Mouse (Mus musculus) adrenal gland, postnatal 25 days (tissue): Measurements from ENCODE around the gene Entpd8. TPM values are rescaled to one million over a fixed set of nuclear protein-coding genes. Genes with fewer than 3 reads are reported as not detected.

Experiments used
- microRNA-seq, 2 experiments: library from miRNA; unstranded; fragments of <30 nt; microRNA quantifications; one replicate each; pipeline ENCODE4 v1.2.0; 2021
- total RNA-seq: library from RNA; stranded (reverse); gene quantifications from 2 replicates; pipeline ENCODE4 v1.2.3, GENCODE M21; 2021

The Entpd8 gene
- total RNA-seq, 1 experiment from 2014 or later = not detected

Small RNA genes lying within 50 kb of the gene (microRNA-seq; reads per million reads assigned to microRNA genes)
- gene Gm24328 (0 reads per million in 2 experiments), gene Mir7664 (0 to 0.36 reads per million in 2 experiments)

Other genes with a start within 250 kb of the Entpd8 start
- gene Ehmt1, start 160.7 kb upstream of the Entpd8 start, total RNA-seq = 66.2 and 70.1 TPM in 2 replicates
- gene Arrdc1, start 145.1 kb upstream of the Entpd8 start, total RNA-seq = 16.2 and 26.4 TPM in 2 replicates
- gene Zmynd19, start 130.5 kb upstream of the Entpd8 start, total RNA-seq = 21.3 and 26.6 TPM in 2 replicates
- 9.6 and 15.5 TPM in 2 replicates for gene Dph7, start 117.9 kb upstream of the Entpd8 start, total RNA-seq
- gene Mrpl41, start 105.2 kb upstream of the Entpd8 start, total RNA-seq = 87.6 and 101 TPM in 2 replicates
- gene Pnpla7, start 104.3 kb upstream of the Entpd8 start, total RNA-seq = 74.0 and 81.1 TPM in 2 replicates
- 49.8 and 51.3 TPM in 2 replicates for gene Nsmf, start 25.9 kb upstream of the Entpd8 start, total RNA-seq
- gene Noxa1, start 14.8 kb downstream of the Entpd8 start, total RNA-seq = not detected in 2 replicates
- gene Nrarp, start 100.5 kb downstream of the Entpd8 start, total RNA-seq = 2.2 and 4.0 TPM in 2 replicates
- gene Tor4a, start 116.6 kb downstream of the Entpd8 start, total RNA-seq = 28.1 and 33.9 TPM in 2 replicates
- 61.8 and 66.9 TPM in 2 replicates for gene Nelfb, start 131.2 kb downstream of the Entpd8 start, total RNA-seq
- gene Stpg3, start 134.3 kb downstream of the Entpd8 start, total RNA-seq = not detected in 2 replicates
- gene Fam166a, start 138.4 kb downstream of the Entpd8 start, total RNA-seq = 0.46 TPM in 1 of 2 replicates, not detected in the other
- gene Tubb4b, start 144.4 kb downstream of the Entpd8 start, total RNA-seq = 247 and 303 TPM in 2 replicates
- gene Slc34a3, start 154.1 kb downstream of the Entpd8 start, total RNA-seq = not detected in 2 replicates
- gene Rnf224, start 156.5 kb downstream of the Entpd8 start, total RNA-seq = not detected in 2 replicates
- gene Rnf208, start 162.0 kb downstream of the Entpd8 start, total RNA-seq = 7.4 and 7.9 TPM in 2 replicates
- gene Cysrt1, start 162.1 kb downstream of the Entpd8 start, total RNA-seq = not detected in 2 replicates
- gene AL732309.1, start 166.6 kb downstream of the Entpd8 start, total RNA-seq = 3.5 and 8.1 TPM in 2 replicates
- 32.3 and 48.8 TPM in 2 replicates for gene Tmem203, start 175.1 kb downstream of the Entpd8 start, total RNA-seq
- 10.0 and 10.7 TPM in 2 replicates for gene Tprn, start 182.3 kb downstream of the Entpd8 start, total RNA-seq
- 35.1 and 47.7 TPM in 2 replicates for gene Ssna1, start 192.1 kb downstream of the Entpd8 start, total RNA-seq
- 70.9 and 95.1 TPM in 2 replicates for gene Anapc2, start 192.2 kb downstream of the Entpd8 start, total RNA-seq
- not detected in 2 replicates for gene Tmem210, start 207.8 kb downstream of the Entpd8 start, total RNA-seq
- not detected in 2 replicates for gene Lrrc26, start 209.6 kb downstream of the Entpd8 start, total RNA-seq
- gene Grin1, start 238.9 kb downstream of the Entpd8 start, total RNA-seq = 9.0 and 12.6 TPM in 2 replicates